Mouse (Mus musculus) common myeloid progenitor, adult 5-6 weeks (primary cell): ENCODE data around the gene Vmn1r121. TPM values are rescaled to one million over a fixed set of nuclear protein-coding genes. Genes with fewer than 3 reads are reported as not detected.
"Not testable (repeated sequence)": the region's sequence is repeated elsewhere in the genome, so short reads cannot be mapped to it uniquely, and the experiment has no call there.

Experiments used
- ATAC-seq: replicated peaks from 2 replicates; pipeline ENCODE4 v1.8.0; 2016; ENCODE audit warnings: low read depth, mild to moderate bottlenecking, moderate TSS enrichment, inconsistent platforms; ENCODE audit not compliant: poor library complexity, severe bottlenecking
- total RNA-seq: library from RNA; stranded (forward); fragments of 200-1000, 187-1606 nt; gene quantifications from 2 replicates; pipeline ENCODE4 v1.2.3, GENCODE M21; 2017

The Vmn1r121 gene
- total RNA-seq, result not detected in 2 replicates

- ATAC-seq, result not testable (repeated sequence)
Measured at GRCm38 (mm10) chr7:21098413-21098812, at the start of gene Vmn1r121. Gene Vmn1r121, minus strand, starts transcription at chr7:21098513.

- ATAC-seq, result not testable (repeated sequence)
Measured at GRCm38 (mm10) chr7:21134028-21134427, 35.7 kb upstream of the Vmn1r121 start, which contains the start of gene Vmn1r122. Gene Vmn1r122, minus strand, starts transcription at chr7:21134128.

DNA sequence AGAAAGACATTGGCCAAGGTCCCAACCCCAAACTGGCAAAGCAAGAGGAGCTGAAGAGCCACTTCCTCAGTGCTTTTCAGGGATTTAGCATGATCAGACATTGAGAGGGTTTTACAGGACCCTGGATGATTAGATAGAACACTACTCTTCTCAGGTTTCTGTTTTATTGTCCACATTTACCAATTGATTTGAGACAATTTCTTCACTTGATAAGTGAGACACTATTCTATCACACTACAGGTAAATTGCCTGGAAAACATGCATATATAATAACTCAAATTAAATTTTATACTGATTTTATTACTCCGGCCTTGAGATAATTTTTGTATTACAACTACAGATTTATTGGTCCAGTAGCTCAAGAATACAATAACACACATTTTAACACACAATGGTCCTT lies 44.6 kb downstream of the Vmn1r121 start, which contains the start of gene Vmn1r120:
Gene Vmn1r120 (minus strand): TSS at position 101 of the 400 bp plus-strand sequence.
- not testable (repeated sequence) for ATAC-seq

Other genes starting within 250 kb of the Vmn1r121 start
- not detected in 2 replicates for gene Vmn1r116, start 226.3 kb downstream of the Vmn1r121 start, total RNA-seq
- not detected in 2 replicates for gene Vmn1r117, start 214.4 kb downstream of the Vmn1r121 start, total RNA-seq
- not detected in 2 replicates for gene Vmn1r118, start 186.2 kb downstream of the Vmn1r121 start, total RNA-seq
- gene Vmn1r119, start 86.1 kb downstream of the Vmn1r121 start, total RNA-seq, result not detected in 2 replicates
- not detected in 2 replicates for gene Vmn1r120, start 44.7 kb downstream of the Vmn1r121 start, total RNA-seq
- gene Vmn1r122, start 35.6 kb upstream of the Vmn1r121 start, total RNA-seq, result not detected in 2 replicates
- not detected in 2 replicates for gene Vmn1r123, start 63.7 kb upstream of the Vmn1r121 start, total RNA-seq
- not detected in 2 replicates for gene Gm5157, start 91.9 kb upstream of the Vmn1r121 start, total RNA-seq
- gene Vmn1r124, start 162.1 kb upstream of the Vmn1r121 start, total RNA-seq, result not detected in 2 replicates
- gene Vmn1r125, start 173.7 kb upstream of the Vmn1r121 start, total RNA-seq, result not detected in 2 replicates
- not detected in 2 replicates for gene Vmn1r126, start 203.0 kb upstream of the Vmn1r121 start, total RNA-seq
- gene Vmn1r127, start 221.3 kb upstream of the Vmn1r121 start, total RNA-seq, result not detected in 2 replicates